Mouse (Mus musculus): ENCODE measurements around the gene Ostc. TPM values are rescaled to one million over a fixed set of nuclear protein-coding genes. Genes with fewer than 3 reads are reported as not detected.

Gene Ostc
- total and polyA plus RNA-seq, 3 experiments, result 24.6 to 238 (median 141) TPM

- no peak for DNase-seq (ENCODE audit: low spot score)
- Histone ChIP-seq H3K4me3 (ENCODE audit: low read depth, low read length) (no peak overlapping the region), H3K27me3 (ENCODE audit: insufficient read depth, low read length) (no peaks in the 10 kb centered on the region), H3K4me1 (ENCODE audit: insufficient read depth, low read depth, low read length) (peaks cover 21% of the 10 kb centered on the region), H3K9me3 (replicated peaks) (no peaks in the 10 kb centered on the region), H3K36me3 (replicated peaks) (peaks cover 57% of the 10 kb centered on the region)
- ATAC-seq (ENCODE audit: extremely low read depth, insufficient number of reproducible peaks, low FRiP score, poor library complexity, severe bottlenecking), result no peak
- TF ChIP-seq POLR2AphosphoS5 (IDR thresholded peaks at IDR 0.05; ENCODE audit: insufficient replicate concordance, low read depth, low read length), result no peak
- TF ChIP-seq CTCF (IDR thresholded peaks at IDR 0.05; ENCODE audit: low read depth, low read length), result no peak
- no peak for TF ChIP-seq GATA2 (IDR thresholded peaks at IDR 0.05; ENCODE audit: borderline replicate concordance, low read depth, low read length)
- TF ChIP-seq TAL1 (conservative IDR thresholded peaks at IDR 0.05; ENCODE audit: low read depth, low read length), result no peak
- no peak for TF ChIP-seq GATA1 (IDR thresholded peaks at IDR 0.05; ENCODE audit: borderline replicate concordance, low read length)
These were observed 16.5 kb upstream of the Ostc start for GRCm38 (mm10) chr3:130725718-130726117.

GRCm38 (mm10) chr3:130722733-130723478, 13.7 kb upstream of the Ostc start:
- DNase-seq (ENCODE audit: low spot score) (no peak), ATAC-seq (ENCODE audit: extremely low read depth, insufficient number of reproducible peaks, low FRiP score, poor library complexity, severe bottlenecking) (no peak)
- no peaks in the 10 kb centered on the region for H3K9me3 ChIP-seq (replicated peaks)
- TF ChIP-seq GATA1 (IDR thresholded peaks at IDR 0.05; ENCODE audit: borderline replicate concordance, low read length) (no peak), GATA2 (IDR thresholded peaks at IDR 0.05; ENCODE audit: borderline replicate concordance, low read depth, low read length) (no peak), TAL1 (conservative IDR thresholded peaks at IDR 0.05; ENCODE audit: low read depth, low read length) (no peak), POLR2AphosphoS5 (IDR thresholded peaks at IDR 0.05; ENCODE audit: insufficient replicate concordance, low read depth, low read length) (no peak), CTCF (IDR thresholded peaks at IDR 0.05; ENCODE audit: low read depth, low read length) (no peak)
- peaks cover 40% of the 10 kb centered on the region for H3K36me3 ChIP-seq (replicated peaks)
- peaks cover 13% of the 10 kb centered on the region for H3K4me1 ChIP-seq (ENCODE audit: insufficient read depth, low read depth, low read length)
- H3K27me3 ChIP-seq (ENCODE audit: insufficient read depth, low read length), result no peaks in the 10 kb centered on the region
- H3K4me3 ChIP-seq (ENCODE audit: low read depth, low read length), result no peak overlapping the region

GRCm38 (mm10) chr3:130720225-130720624, 11.0 kb upstream of the Ostc start:
- DNase-seq (ENCODE audit: low spot score), result no peak
- no peaks in the 10 kb centered on the region for H3K9me3 ChIP-seq (replicated peaks)
- H3K36me3 ChIP-seq (replicated peaks), result peaks cover 15% of the 10 kb centered on the region
- TF ChIP-seq GATA1 (IDR thresholded peaks at IDR 0.05; ENCODE audit: borderline replicate concordance, low read length) (no peak), TAL1 (conservative IDR thresholded peaks at IDR 0.05; ENCODE audit: low read depth, low read length) (no peak), CTCF (IDR thresholded peaks at IDR 0.05; ENCODE audit: low read depth, low read length) (no peak), GATA2 (IDR thresholded peaks at IDR 0.05; ENCODE audit: borderline replicate concordance, low read depth, low read length) (no peak), POLR2AphosphoS5 (IDR thresholded peaks at IDR 0.05; ENCODE audit: insufficient replicate concordance, low read depth, low read length) (no peak)
- H3K4me3 ChIP-seq (ENCODE audit: low read depth, low read length), result no peak overlapping the region
- ATAC-seq (ENCODE audit: extremely low read depth, insufficient number of reproducible peaks, low FRiP score, poor library complexity, severe bottlenecking), result no peak
- H3K27me3 ChIP-seq (ENCODE audit: insufficient read depth, low read length), result no peaks in the 10 kb centered on the region
- H3K4me1 ChIP-seq (ENCODE audit: insufficient read depth, low read depth, low read length), result peaks cover 3% of the 10 kb centered on the region; the same call in 1 of the 2 replicates

DNA sequence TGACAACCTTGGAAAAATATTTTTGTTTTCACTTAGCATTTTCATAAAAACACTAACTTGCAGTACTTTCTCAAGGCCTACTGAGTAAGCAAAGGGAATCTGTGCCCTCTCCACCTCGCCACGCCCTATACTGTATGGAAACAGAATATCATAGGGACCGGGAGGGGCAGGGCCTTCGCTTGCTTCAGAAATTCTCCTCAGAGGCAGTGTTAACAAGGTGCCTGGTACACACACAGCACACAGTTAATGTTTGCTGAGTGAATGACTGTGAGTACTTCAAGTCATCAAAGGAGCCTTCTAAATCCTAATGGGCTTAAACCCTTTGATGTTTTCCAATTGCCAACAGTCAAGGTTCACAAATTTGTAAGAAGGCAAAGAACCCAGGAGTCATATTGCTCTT, 9.6 kb upstream of the Ostc start:
- peaks cover 7% of the 10 kb centered on the region for H3K36me3 ChIP-seq (replicated peaks)
- H3K9me3 ChIP-seq (replicated peaks), result no peaks in the 10 kb centered on the region
- no peak for DNase-seq (ENCODE audit: low spot score)
- ATAC-seq (ENCODE audit: extremely low read depth, insufficient number of reproducible peaks, low FRiP score, poor library complexity, severe bottlenecking), result no peak
- H3K4me3 ChIP-seq (ENCODE audit: low read depth, low read length), result no peak overlapping the region
- no peaks in the 10 kb centered on the region for H3K27me3 ChIP-seq (ENCODE audit: insufficient read depth, low read length)
- H3K4me1 ChIP-seq (ENCODE audit: insufficient read depth, low read depth, low read length), result peaks cover 7% of the 10 kb centered on the region; the same call in 1 of the 2 replicates
- TF ChIP-seq CTCF (IDR thresholded peaks at IDR 0.05; ENCODE audit: low read depth, low read length) (no peak), GATA2 (IDR thresholded peaks at IDR 0.05; ENCODE audit: borderline replicate concordance, low read depth, low read length) (no peak), GATA1 (IDR thresholded peaks at IDR 0.05; ENCODE audit: borderline replicate concordance, low read length) (no peak), TAL1 (conservative IDR thresholded peaks at IDR 0.05; ENCODE audit: low read depth, low read length) (no peak), POLR2AphosphoS5 (IDR thresholded peaks at IDR 0.05; ENCODE audit: insufficient replicate concordance, low read depth, low read length) (no peak)

DNA sequence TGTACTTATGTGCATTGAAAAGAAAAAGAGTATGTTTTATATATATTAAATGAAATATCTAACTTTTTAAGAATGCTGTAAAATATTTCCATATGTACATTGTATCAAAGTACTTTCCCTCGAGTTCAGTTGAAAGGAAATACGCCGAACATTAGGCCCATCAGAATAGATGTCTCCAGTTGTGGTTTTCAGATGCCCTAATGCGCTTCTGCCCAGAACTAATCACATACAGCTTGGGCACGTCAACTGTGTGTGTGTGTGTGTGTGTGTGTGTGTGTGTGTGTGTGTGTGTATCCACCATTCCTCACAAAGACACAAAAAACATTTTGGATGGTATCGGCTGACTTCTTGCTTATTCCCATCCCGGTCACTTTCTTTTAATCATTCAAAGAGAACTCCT, 7.3 kb upstream of the Ostc start:
- peaks cover 16% of the 10 kb centered on the region for H3K4me1 ChIP-seq (ENCODE audit: insufficient read depth, low read depth, low read length)
- no peak for ATAC-seq (ENCODE audit: extremely low read depth, insufficient number of reproducible peaks, low FRiP score, poor library complexity, severe bottlenecking)
- H3K27me3 ChIP-seq (ENCODE audit: insufficient read depth, low read length), result no peaks in the 10 kb centered on the region
- H3K9me3 ChIP-seq (replicated peaks), result no peaks in the 10 kb centered on the region
- no peak for TF ChIP-seq GATA2 (IDR thresholded peaks at IDR 0.05; ENCODE audit: borderline replicate concordance, low read depth, low read length)
- TF ChIP-seq GATA1 (IDR thresholded peaks at IDR 0.05; ENCODE audit: borderline replicate concordance, low read length), result no peak
- no peak for TF ChIP-seq POLR2AphosphoS5 (IDR thresholded peaks at IDR 0.05; ENCODE audit: insufficient replicate concordance, low read depth, low read length)
- TF ChIP-seq TAL1 (conservative IDR thresholded peaks at IDR 0.05; ENCODE audit: low read depth, low read length), result no peak
- TF ChIP-seq CTCF (IDR thresholded peaks at IDR 0.05; ENCODE audit: low read depth, low read length), result no peak
- no peaks in the 10 kb centered on the region for H3K36me3 ChIP-seq (replicated peaks)
- no peak for DNase-seq (ENCODE audit: low spot score)
- no peak overlapping the region for H3K4me3 ChIP-seq (ENCODE audit: low read depth, low read length)

GRCm38 (mm10) chr3:130714775-130715568, 5.7 kb upstream of the Ostc start:
- DNase-seq (ENCODE audit: low spot score), result no peak
- peak; percentile 36; the same call in 1 of the 2 replicates for TF ChIP-seq CTCF (IDR thresholded peaks at IDR 0.05; ENCODE audit: low read depth, low read length)
- no peak for TF ChIP-seq POLR2AphosphoS5 (IDR thresholded peaks at IDR 0.05; ENCODE audit: insufficient replicate concordance, low read depth, low read length)
- TF ChIP-seq GATA2 (IDR thresholded peaks at IDR 0.05; ENCODE audit: borderline replicate concordance, low read depth, low read length), result no peak
- no peaks in the 10 kb centered on the region for H3K9me3 ChIP-seq (replicated peaks)
- H3K4me3 ChIP-seq (ENCODE audit: low read depth, low read length), result no peak overlapping the region; the same call in 1 of the 2 replicates
- H3K4me1 ChIP-seq (ENCODE audit: insufficient read depth, low read depth, low read length), result peaks cover 23% of the 10 kb centered on the region
- peak; percentile 50; the same call in 1 of the 2 replicates for ATAC-seq (ENCODE audit: extremely low read depth, insufficient number of reproducible peaks, low FRiP score, poor library complexity, severe bottlenecking)
- no peaks in the 10 kb centered on the region for H3K27me3 ChIP-seq (ENCODE audit: insufficient read depth, low read length)
- H3K36me3 ChIP-seq (replicated peaks), result no peaks in the 10 kb centered on the region
